Mouse (Mus musculus) limb, embryonic 11.5 days (tissue): Measurements from ENCODE around the gene Dtnbp1. TPM values are rescaled to one million over a fixed set of nuclear protein-coding genes. Genes with fewer than 3 reads are reported as not detected.

ENCODE experiments used
- ATAC-seq: fragments of 200-750 bp; cut with Nextera tagmentation; 2 replicates; pipeline ENCODE4 v1.8.0; 2017; ENCODE audit warnings: low read depth; ENCODE audit not compliant: insufficient number of reproducible peaks, low FRiP score, low TSS enrichment
- DNase-seq: peaks from one replicate; pipeline ENCODE4 v3.0.0-alpha.2; 2015; ENCODE audit warnings: low spot score
- H3K27ac ChIP-seq: fragments of 300-500 bp; sonication (generic); replicated peaks from 2 replicates; pipeline ENCODE4 v1.5.1; 2014; ENCODE audit warnings: low read depth, mild to moderate bottlenecking, low read length
- H3K27me3 ChIP-seq: fragments of 300-500 bp; sonication (generic); 2 replicates; pipeline ENCODE4 v1.6.1; 2014; ENCODE audit warnings: mild to moderate bottlenecking, low read length, mixed read lengths; ENCODE audit not compliant: control insufficient read depth, insufficient read depth
- H3K36me3 ChIP-seq: fragments of 300-500 bp; sonication (generic); 2 replicates; pipeline ENCODE4 v1.6.1; 2014; ENCODE audit warnings: mild to moderate bottlenecking, low read length, moderate library complexity, mixed read lengths; ENCODE audit not compliant: control insufficient read depth, insufficient read depth
- H3K4me1 ChIP-seq: fragments of 300-500 bp; sonication (generic); 2 replicates; pipeline ENCODE4 v1.6.1; 2014; ENCODE audit warnings: low read length, mixed read lengths; ENCODE audit not compliant: control insufficient read depth, insufficient read depth
- H3K4me2 ChIP-seq: fragments of 300-500 bp; sonication (generic); 2 replicates; pipeline ENCODE4 v1.6.1; 2014; ENCODE audit warnings: low read depth, mild to moderate bottlenecking, moderate library complexity; ENCODE audit not compliant: severe bottlenecking
- H3K4me3 ChIP-seq: fragments of 300-500 bp; sonication (generic); 2 replicates; pipeline ENCODE4 v1.5.1; 2014; ENCODE audit warnings: low read depth, low read length
- H3K9ac ChIP-seq: fragments of 300-500 bp; sonication (generic); 2 replicates; pipeline ENCODE4 v1.6.1; 2014; ENCODE audit warnings: mild to moderate bottlenecking, low read length
- H3K9me3 ChIP-seq: fragments of 300-500 bp; sonication (generic); 2 replicates; pipeline ENCODE4 v1.6.1; 2016; ENCODE audit warnings: low read length; ENCODE audit not compliant: control insufficient read depth
- WGBS: fragments of 180-500 bp; shearing (Covaris S2); extraction: QIAGEN DNeasy Blood & Tissue Kit; methylation state at CpG from one replicate; pipeline ENCODE4 v1.1.7; 2014; 5-methylcytosine and 5-hydroxymethylcytosine counted together
- polyA plus RNA-seq: library from polyadenylated mRNA; unstranded; fragments of >200 nt; fragmentation: Nextera tagmentation; extraction: Ambion mirVana; gene quantifications from 2 replicates; pipeline ENCODE4 v1.2.1, GENCODE M21; 2014

The Dtnbp1 gene
- polyA plus RNA-seq, 1 experiment from 2014 or later: 75.3 TPM

- Histone ChIP-seq H3K9me3 (no peaks in the 10 kb centered on the region), H3K4me3 (no peak overlapping the region), H3K4me2 (no peak overlapping the region), H3K9ac (no peak overlapping the region), H3K4me1 (peaks cover 3% of the 10 kb centered on the region; the same call in 1 of the 2 replicates), H3K36me3 (no peaks in the 10 kb centered on the region), H3K27me3 (no peaks in the 10 kb centered on the region), H3K27ac (no peak overlapping the region)
- ATAC-seq (no peak), DNase-seq (no peak)
- WGBS: 72% methylated on average over 18 of the region's 18 CpGs
Observed at GRCm38 (mm10) chr13:44932307-44933264, 69.4 kb downstream of the Dtnbp1 start.

GRCm38 (mm10) chr13:44926311-44926710, 75.6 kb downstream of the Dtnbp1 start:
- no peak overlapping the region for H3K9ac ChIP-seq

GRCm38 (mm10) chr13:44925173-44925572, 76.8 kb downstream of the Dtnbp1 start:
- no peaks in the 10 kb centered on the region for H3K9me3 ChIP-seq
- H3K27me3 ChIP-seq: no peaks in the 10 kb centered on the region
- H3K4me2 ChIP-seq: no peak overlapping the region
- ATAC-seq: no peak
- no peaks in the 10 kb centered on the region for H3K4me1 ChIP-seq
- no peak overlapping the region for H3K9ac ChIP-seq
- H3K27ac ChIP-seq: no peak overlapping the region
- H3K4me3 ChIP-seq: no peak overlapping the region
- 89% methylated on average over 2 of the region's 2 CpGs for WGBS
- DNase-seq: no peak
- peaks cover 4% of the 10 kb centered on the region; the same call in 1 of the 2 replicates for H3K36me3 ChIP-seq

More at GRCm38 (mm10) chr13:44926311-44926710, 75.6 kb downstream of the Dtnbp1 start:
- peaks cover 4% of the 10 kb centered on the region; the same call in 1 of the 2 replicates for H3K36me3 ChIP-seq
- H3K4me2 ChIP-seq: no peak overlapping the region
- no peaks in the 10 kb centered on the region for H3K9me3 ChIP-seq
- no peak overlapping the region for H3K27ac ChIP-seq
- H3K27me3 ChIP-seq: no peaks in the 10 kb centered on the region
- DNase-seq (no peak), ATAC-seq (no peak)
- no peak overlapping the region for H3K4me3 ChIP-seq
- 90% methylated on average over 2 of the region's 2 CpGs for WGBS
- no peaks in the 10 kb centered on the region for H3K4me1 ChIP-seq

- Histone ChIP-seq H3K9me3 (no peaks in the 10 kb centered on the region), H3K36me3 (peaks cover 15% of the 10 kb centered on the region; the same call in 1 of the 2 replicates), H3K4me2 (no peak overlapping the region), H3K4me3 (no peak overlapping the region), H3K27me3 (no peaks in the 10 kb centered on the region), H3K4me1 (no peaks in the 10 kb centered on the region), H3K27ac (no peak overlapping the region), H3K9ac (no peak overlapping the region)
- DNase-seq (no peak), ATAC-seq (no peak)
- WGBS: 86% methylated on average over 3 of the region's 3 CpGs
Observed at GRCm38 (mm10) chr13:44924042-44924441, 77.9 kb downstream of the Dtnbp1 start.

GRCm38 (mm10) chr13:44921721-44922120, 80.2 kb downstream of the Dtnbp1 start:
- 91% methylated on average over 5 of the region's 5 CpGs for WGBS
- Histone ChIP-seq H3K4me3 (no peak overlapping the region), H3K9me3 (no peaks in the 10 kb centered on the region), H3K36me3 (peaks cover 20% of the 10 kb centered on the region; the same call in 1 of the 2 replicates), H3K9ac (no peak overlapping the region), H3K4me2 (no peak overlapping the region), H3K4me1 (no peaks in the 10 kb centered on the region), H3K27me3 (no peaks in the 10 kb centered on the region), H3K27ac (no peak overlapping the region)
- DNase-seq (no peak), ATAC-seq (no peak)

- no peaks in the 10 kb centered on the region for H3K4me1 ChIP-seq
- H3K9me3 ChIP-seq: no peaks in the 10 kb centered on the region
- H3K36me3 ChIP-seq: peaks cover 21% of the 10 kb centered on the region; the same call in 1 of the 2 replicates
- H3K4me3 ChIP-seq: no peak overlapping the region
- H3K27ac ChIP-seq: no peak overlapping the region
- H3K9ac ChIP-seq: no peak overlapping the region
- no peaks in the 10 kb centered on the region for H3K27me3 ChIP-seq
- ATAC-seq: no peak
- 84% methylated on average over 10 of the region's 10 CpGs for WGBS
- H3K4me2 ChIP-seq: no peak overlapping the region
- DNase-seq: no peak
Observed at GRCm38 (mm10) chr13:44921095-44921494, 80.9 kb downstream of the Dtnbp1 start.

GRCm38 (mm10) chr13:44918269-44918668, 83.7 kb downstream of the Dtnbp1 start:
- Histone ChIP-seq H3K27me3 (no peaks in the 10 kb centered on the region), H3K4me1 (no peaks in the 10 kb centered on the region), H3K36me3 (peaks cover 23% of the 10 kb centered on the region; the same call in 1 of the 2 replicates), H3K4me2 (no peak overlapping the region), H3K4me3 (no peak overlapping the region), H3K27ac (no peak overlapping the region), H3K9me3 (no peaks in the 10 kb centered on the region), H3K9ac (no peak overlapping the region)
- WGBS: 96% methylated on average over 2 of the region's 2 CpGs
- ATAC-seq: no peak
- DNase-seq: no peak

- Histone ChIP-seq H3K4me3 (no peak overlapping the region), H3K4me2 (no peak overlapping the region), H3K27ac (no peak overlapping the region), H3K4me1 (no peaks in the 10 kb centered on the region), H3K36me3 (peaks cover 24% of the 10 kb centered on the region; the same call in 1 of the 2 replicates), H3K27me3 (no peaks in the 10 kb centered on the region), H3K9ac (no peak overlapping the region), H3K9me3 (no peaks in the 10 kb centered on the region)
- ATAC-seq: no peak
- WGBS: 97% methylated on average over 4 of the region's 4 CpGs
- DNase-seq: no peak
Observed at GRCm38 (mm10) chr13:44917202-44917601, 84.7 kb downstream of the Dtnbp1 start.
